Mouse (Mus musculus) hindbrain, postnatal 0 days (tissue): ENCODE data around the gene Ago1. TPM values are rescaled to one million over a fixed set of nuclear protein-coding genes. Genes with fewer than 3 reads are reported as not detected.

Experiments
- ATAC-seq: fragments of 200-750 bp; cut with Nextera tagmentation; 2 replicates; pipeline ENCODE4 v1.8.0; 2017; ENCODE audit warnings: mild to moderate bottlenecking, moderate TSS enrichment, moderate library complexity
- DNase-seq: peaks from one replicate; pipeline ENCODE4 v3.0.0-alpha.2; 2015; ENCODE audit warnings: low spot score
- H3K27ac ChIP-seq: fragments of 300-500 bp; sonication (generic); 2 replicates; pipeline ENCODE4 v1.5.1; 2014; ENCODE audit warnings: mild to moderate bottlenecking
- H3K27me3 ChIP-seq: fragments of 300-500 bp; sonication (generic); 2 replicates; pipeline ENCODE4 v1.6.1; 2014; ENCODE audit warnings: low read length, mixed read lengths; ENCODE audit not compliant: insufficient read depth
- H3K36me3 ChIP-seq: fragments of 300-500 bp; sonication (generic); 2 replicates; pipeline ENCODE4 v1.6.1; 2014; ENCODE audit warnings: low read length, mixed read lengths; ENCODE audit not compliant: insufficient read depth
- H3K4me1 ChIP-seq: fragments of 300-500 bp; sonication (generic); 2 replicates; pipeline ENCODE4 v1.6.1; 2014; ENCODE audit warnings: antibody characterized with exemption, low read length, mixed read lengths; ENCODE audit not compliant: insufficient read depth
- H3K4me2 ChIP-seq: fragments of 300-500 bp; sonication (generic); 2 replicates; pipeline ENCODE4 v1.6.1; 2014; ENCODE audit warnings: low read depth, mild to moderate bottlenecking, low read length, moderate library complexity, mixed read lengths
- H3K4me3 ChIP-seq: fragments of 300-500 bp; sonication (generic); 2 replicates; pipeline ENCODE4 v1.5.1; 2014; ENCODE audit warnings: low read length
- H3K9ac ChIP-seq: fragments of 300-500 bp; sonication (generic); replicated peaks from 2 replicates; pipeline ENCODE4 v1.6.1; 2014; ENCODE audit warnings: mild to moderate bottlenecking, low read length, moderate library complexity, mixed read lengths
- H3K9me3 ChIP-seq: fragments of 300-500 bp; sonication (generic); 2 replicates; pipeline ENCODE4 v1.6.1; 2016; ENCODE audit warnings: low read length, mixed read lengths
- CTCF ChIP-seq: IDR thresholded peaks from 2 replicates; pipeline ENCODE4 v1.5.1; 2016; ENCODE audit warnings: antibody characterized with exemption, control low read depth, low read depth
- WGBS: fragments of 180-500 bp; shearing (Covaris S2); extraction: QIAGEN DNeasy Blood & Tissue Kit; methylation state at CpG from one replicate; pipeline ENCODE4 v1.1.7; 2014; 5-methylcytosine and 5-hydroxymethylcytosine counted together
- polyA plus RNA-seq: library from polyadenylated mRNA; unstranded; fragments of >200 nt; fragmentation: Nextera tagmentation; extraction: Ambion mirVana; gene quantifications from 2 replicates; pipeline ENCODE4 v1.2.1, GENCODE M21; 2015
- total RNA-seq: library from RNA; depleted of rRNA; stranded (reverse); fragments of >200 nt; gene quantifications from 2 replicates; pipeline ENCODE4 v1.2.3, GENCODE M21; 2014; rRNA removed

Gene Ago1
- total RNA-seq (42.2 TPM in 2 replicates), polyA plus RNA-seq (6.0 and 6.5 TPM in 2 replicates)

DNA sequence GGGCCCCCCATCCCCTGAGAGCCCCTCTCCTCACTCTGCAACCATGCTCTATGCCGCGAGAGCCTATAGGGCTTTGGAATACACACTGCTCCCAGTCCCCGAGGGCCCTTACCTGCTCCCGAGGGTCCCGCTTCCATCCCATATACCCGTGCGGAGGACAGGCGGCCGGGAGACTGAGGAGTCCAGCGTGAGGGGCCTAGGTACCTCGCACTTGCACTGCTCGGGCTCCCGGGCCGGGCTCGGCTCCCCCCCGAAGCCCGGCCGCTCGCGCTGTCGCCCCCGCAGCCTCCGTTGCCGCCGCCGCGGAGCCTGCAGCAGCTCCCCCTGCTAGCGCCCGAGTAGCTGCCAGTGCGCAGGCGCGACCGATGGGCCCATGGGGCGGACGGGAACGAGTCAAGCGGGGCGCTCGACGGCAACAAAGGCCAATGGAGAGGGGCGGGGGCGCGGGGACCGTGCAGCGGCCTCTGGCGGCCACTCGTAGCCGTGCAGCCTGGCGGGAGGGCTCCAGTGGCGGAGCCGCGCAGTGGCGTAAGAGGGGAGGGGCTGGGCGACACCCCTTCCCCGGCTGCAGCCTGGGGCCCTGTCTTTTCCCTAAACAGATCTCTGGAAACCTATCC is at the start of gene Ago1:
Ago1 (minus strand) TSS at position 299 of the 617 bp plus-strand sequence.
- Histone ChIP-seq H3K4me2 (peak within 1 kb of the TSS; percentile 77), H3K27ac (peak within 1 kb of the TSS; percentile 95), H3K27me3 (no peaks in the 10 kb centered on the region), H3K4me1 (peaks cover 32% of the 10 kb centered on the region), H3K9ac (peak within 1 kb of the TSS; percentile 94), H3K9me3 (no peaks in the 10 kb centered on the region), H3K36me3 (no peaks in the 10 kb centered on the region), H3K4me3 (peak within 1 kb of the TSS; percentile 94)
- DNase-seq (peak; percentile 97), ATAC-seq (peak; percentile 92)
- WGBS: under 1% methylated on average over 48 of the region's 55 CpGs
- TF ChIP-seq CTCF: peak; percentile 78

DNA sequence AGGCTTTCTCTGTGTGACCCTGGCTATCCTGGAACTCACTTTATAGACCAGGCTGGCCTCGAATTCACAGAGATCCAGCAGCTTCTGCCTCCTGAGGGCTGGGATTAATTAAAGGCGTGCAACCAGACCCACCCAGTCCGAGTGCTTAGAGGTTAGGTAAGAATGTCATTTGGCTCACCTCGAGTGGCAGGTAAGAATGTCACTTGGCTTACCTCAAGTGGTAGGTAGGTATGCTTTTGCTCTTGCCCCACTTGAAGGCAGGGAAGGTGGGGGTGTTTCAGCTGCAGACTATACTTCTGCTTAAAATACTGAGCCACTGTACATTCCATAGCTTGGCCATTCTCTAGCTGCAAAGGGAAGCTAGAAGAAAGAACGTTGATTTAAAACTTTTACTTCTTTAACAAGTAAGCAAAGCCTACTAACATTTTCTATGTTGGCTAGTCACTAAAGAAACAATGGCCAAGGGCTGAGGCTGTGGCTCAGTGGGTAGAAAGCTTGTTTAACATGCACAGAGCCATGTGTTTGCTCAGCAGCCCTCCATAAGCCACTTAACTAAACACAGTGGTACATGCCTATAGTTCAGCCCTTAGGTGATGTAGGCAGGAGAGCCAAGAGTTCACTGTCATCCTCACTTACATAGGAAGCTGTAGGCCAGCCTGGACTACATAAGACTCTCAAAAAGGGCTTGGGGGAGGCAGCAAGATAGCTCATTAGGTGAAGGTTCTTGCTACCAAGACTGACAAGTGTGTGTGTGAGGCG is 44.1 kb upstream of the Ago1 start:
- H3K4me3 ChIP-seq: no peak overlapping the region
- H3K4me2 ChIP-seq: no peak overlapping the region
- no peak for DNase-seq
- 92% methylated on average over 6 of the region's 6 CpGs for WGBS
- H3K9me3 ChIP-seq: no peaks in the 10 kb centered on the region
- no peak for TF ChIP-seq CTCF
- no peak overlapping the region for H3K27ac ChIP-seq
- no peaks in the 10 kb centered on the region for H3K27me3 ChIP-seq
- ATAC-seq: no peak
- H3K4me1 ChIP-seq: no peaks in the 10 kb centered on the region
- H3K36me3 ChIP-seq: peaks cover 39% of the 10 kb centered on the region
- H3K9ac ChIP-seq: no peak overlapping the region

DNA sequence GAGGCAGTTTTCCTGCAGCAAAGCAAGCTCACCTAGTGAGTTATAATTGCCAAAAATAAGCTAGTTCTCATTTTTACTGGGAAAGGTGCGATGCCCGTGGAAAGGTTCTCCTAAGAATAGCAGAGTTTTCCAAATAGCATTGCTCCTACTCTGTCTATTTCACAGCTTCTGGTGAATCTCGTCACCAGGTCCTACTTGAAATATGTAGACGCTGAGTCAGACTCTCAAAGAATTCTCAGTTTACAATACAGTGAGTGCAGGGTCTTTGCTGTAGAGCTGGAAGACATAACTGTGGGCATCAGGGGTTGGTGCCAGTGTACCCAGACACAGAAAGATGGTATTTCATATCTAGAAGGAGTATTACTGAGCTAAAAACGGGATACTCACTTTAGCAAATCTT is 42.6 kb upstream of the Ago1 start:
- Histone ChIP-seq H3K4me3 (no peak overlapping the region), H3K4me2 (no peak overlapping the region), H3K9me3 (no peaks in the 10 kb centered on the region), H3K4me1 (no peaks in the 10 kb centered on the region), H3K9ac (no peak overlapping the region), H3K36me3 (peaks cover 43% of the 10 kb centered on the region), H3K27me3 (no peaks in the 10 kb centered on the region), H3K27ac (no peak overlapping the region)
- 92% methylated on average over 5 of the region's 5 CpGs for WGBS
- DNase-seq: no peak
- no peak for ATAC-seq
- TF ChIP-seq CTCF: no peak

DNA sequence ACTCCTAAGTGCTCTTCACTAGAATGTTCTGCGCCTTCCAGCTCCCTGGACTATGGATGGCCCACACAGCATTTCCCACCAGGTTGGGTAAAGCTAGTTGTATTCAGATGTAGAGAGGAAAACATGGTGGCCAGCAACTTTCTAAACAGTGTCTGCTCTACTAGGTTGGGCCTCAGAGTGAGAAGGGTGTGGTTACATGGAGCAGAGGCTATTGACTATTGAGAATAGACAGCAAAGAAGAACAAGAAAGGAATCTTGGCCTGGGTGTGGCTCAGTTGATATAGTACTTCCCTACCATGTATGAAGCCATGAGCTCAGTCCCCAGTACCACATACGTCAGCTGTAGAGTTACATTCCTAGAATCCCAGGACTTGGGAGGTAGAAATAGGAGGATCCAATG is 40.7 kb upstream of the Ago1 start:
- no peak for TF ChIP-seq CTCF
- Histone ChIP-seq H3K4me1 (no peaks in the 10 kb centered on the region), H3K9me3 (no peaks in the 10 kb centered on the region), H3K4me2 (no peak overlapping the region), H3K36me3 (peaks cover 43% of the 10 kb centered on the region), H3K4me3 (no peak overlapping the region), H3K27me3 (no peaks in the 10 kb centered on the region), H3K9ac (no peak overlapping the region), H3K27ac (no peak overlapping the region)
- ATAC-seq: no peak
- no peak for DNase-seq
- WGBS: 98% methylated on average over 2 of the region's 2 CpGs

DNA sequence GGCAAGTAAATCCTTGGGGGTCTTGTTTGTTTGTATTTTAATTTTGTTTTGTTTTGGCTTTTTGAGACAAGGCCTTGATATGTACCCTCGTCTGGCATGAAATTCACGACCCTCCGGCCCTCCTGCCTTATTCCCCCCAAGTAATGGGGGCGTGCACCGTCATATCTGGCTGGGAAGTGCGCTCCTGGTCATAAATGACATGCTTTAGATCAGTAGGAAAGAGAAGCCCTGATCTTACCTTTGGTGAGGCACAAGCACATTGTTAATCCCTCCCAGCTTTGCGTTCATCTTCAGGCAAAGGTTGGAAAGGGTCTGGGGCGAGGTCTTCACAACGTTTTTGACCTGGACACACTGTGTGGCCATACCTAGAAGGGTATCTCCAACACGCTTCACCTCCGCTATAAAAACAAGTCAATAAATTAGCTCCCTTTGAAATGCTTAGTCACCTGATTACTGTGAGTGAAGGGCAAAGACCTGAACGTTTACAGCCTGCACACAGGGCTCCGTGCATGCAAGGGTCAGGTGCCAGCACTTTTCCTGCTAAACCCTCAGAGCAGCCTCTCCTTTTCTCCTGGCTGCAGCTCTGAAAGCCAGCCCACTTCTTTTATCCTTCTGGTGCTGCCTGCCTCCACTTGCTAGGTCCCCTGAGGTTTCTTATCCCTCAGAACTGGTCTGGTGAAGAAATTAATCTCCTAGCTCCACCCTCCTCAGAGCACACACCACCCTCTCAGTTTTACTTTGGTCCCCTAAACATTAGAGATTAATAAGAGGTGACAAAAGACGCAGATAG is 39.9 kb upstream of the Ago1 start:
- 82% methylated on average over 14 of the region's 14 CpGs for whole genome bisulfite sequencing
- H3K4me1 ChIP-seq: no peaks in the 10 kb centered on the region
- no peak overlapping the region for H3K4me2 ChIP-seq
- H3K27ac ChIP-seq: no peak overlapping the region
- no peaks in the 10 kb centered on the region for H3K9me3 ChIP-seq
- DNase-seq (no peak), ATAC-seq (no peak)
- H3K36me3 ChIP-seq: peaks cover 43% of the 10 kb centered on the region
- TF ChIP-seq CTCF: no peak
- H3K9ac ChIP-seq: no peak overlapping the region
- no peak overlapping the region for H3K4me3 ChIP-seq
- H3K27me3 ChIP-seq: no peaks in the 10 kb centered on the region

DNA sequence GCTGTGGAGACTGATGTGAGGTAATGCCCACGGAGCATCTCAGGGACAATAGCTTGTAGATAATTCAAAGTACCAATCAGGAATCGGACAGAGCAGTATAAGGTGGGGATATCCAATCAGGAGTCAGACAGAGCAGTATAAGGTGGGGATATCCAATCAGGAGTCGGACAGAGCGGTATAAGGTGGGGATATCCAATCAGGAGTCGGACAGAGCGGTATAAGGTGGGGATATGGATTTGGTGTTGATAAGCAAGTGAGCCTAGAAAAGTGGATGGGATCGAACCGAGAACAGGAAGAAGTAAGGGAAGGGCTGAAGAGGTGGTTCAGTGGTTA is 34.6 kb upstream of the Ago1 start:
- Histone ChIP-seq H3K27ac (no peak overlapping the region), H3K36me3 (peaks cover 14% of the 10 kb centered on the region; the same call in 1 of the 2 replicates), H3K9me3 (no peaks in the 10 kb centered on the region), H3K9ac (no peak overlapping the region), H3K27me3 (no peaks in the 10 kb centered on the region), H3K4me2 (no peak overlapping the region), H3K4me3 (no peak overlapping the region), H3K4me1 (no peaks in the 10 kb centered on the region)
- no peak for TF ChIP-seq CTCF
- 59% methylated on average over 8 of the region's 8 CpGs for WGBS
- peak; percentile 64 for ATAC-seq
- DNase-seq: no peak
